Mouse (Mus musculus): Measurements from ENCODE around the gene Speer2.

DNA sequence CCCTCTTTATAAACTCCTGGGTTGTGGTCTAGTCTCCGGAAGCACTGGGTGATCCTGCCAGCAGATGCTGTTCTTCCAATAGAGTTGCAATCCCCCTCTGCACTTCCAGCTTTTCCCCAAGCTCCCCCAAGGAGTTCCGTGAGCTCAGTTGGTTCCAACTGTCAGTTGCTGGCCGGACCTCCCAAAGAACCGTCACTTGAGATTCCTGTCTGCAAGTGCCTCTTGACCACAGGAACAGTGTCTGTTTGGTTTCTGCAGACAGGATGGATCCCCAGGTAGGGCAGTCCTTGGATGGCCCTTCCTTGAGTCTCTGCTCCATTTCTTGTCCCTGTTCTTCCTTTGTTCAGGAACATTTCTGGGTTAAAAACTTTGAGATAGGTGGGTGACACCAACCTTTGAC is at the start of gene Speer2:
- no peak for TF ChIP-seq POLR2A (IDR thresholded peaks at IDR 0.05; ENCODE audit: borderline replicate concordance, low read depth, low read length)
- TF ChIP-seq CTCF (IDR thresholded peaks at IDR 0.05; ENCODE audit: low read depth, low read length): no peak

Measured in bone marrow macrophage, adult 2 months (primary cell).